Mouse (Mus musculus) neural tube, embryonic 13.5 days (tissue): Measurements from ENCODE around the gene Dnajc13. TPM values are rescaled to one million over a fixed set of nuclear protein-coding genes. Genes with fewer than 3 reads are reported as not detected.
A peak's percentile ranks its signal among the peaks of the same experiment; 100 is the strongest.

Experiments
- ATAC-seq: fragments of 200-750 bp; cut with Nextera tagmentation; 2 replicates; pipeline ENCODE4 v1.8.0; 2017; ENCODE audit warnings: low read depth, mild to moderate bottlenecking, moderate TSS enrichment, moderate library complexity
- H3K27ac ChIP-seq: fragments of 300-500 bp; sonication (generic); replicated peaks from 2 replicates; pipeline ENCODE4 v1.5.1; 2015; ENCODE audit warnings: moderate library complexity, mild to moderate bottlenecking, inconsistent platforms
- H3K27me3 ChIP-seq: fragments of 300-500 bp; sonication (generic); 2 replicates; pipeline ENCODE4 v1.6.1; 2015; ENCODE audit warnings: mild to moderate bottlenecking, inconsistent platforms
- H3K36me3 ChIP-seq: fragments of 300-500 bp; sonication (generic); 2 replicates; pipeline ENCODE4 v1.6.1; 2015; ENCODE audit warnings: mild to moderate bottlenecking, inconsistent platforms
- H3K4me1 ChIP-seq: fragments of 300-500 bp; sonication (generic); replicated peaks from 2 replicates; pipeline ENCODE4 v1.6.1; 2015; ENCODE audit warnings: inconsistent platforms
- H3K4me2 ChIP-seq: fragments of 300-500 bp; sonication (generic); 2 replicates; pipeline ENCODE4 v1.6.1; 2015; ENCODE audit warnings: inconsistent platforms, mild to moderate bottlenecking, moderate library complexity
- H3K4me3 ChIP-seq: fragments of 300-500 bp; sonication (generic); 2 replicates; pipeline ENCODE4 v1.5.1; 2015; ENCODE audit warnings: mild to moderate bottlenecking, inconsistent platforms
- H3K9ac ChIP-seq: fragments of 300-500 bp; sonication (generic); 2 replicates; pipeline ENCODE4 v1.6.1; 2015; ENCODE audit warnings: moderate library complexity, mild to moderate bottlenecking, inconsistent platforms
- H3K9me3 ChIP-seq: fragments of 300-500 bp; sonication (generic); 2 replicates; pipeline ENCODE4 v1.6.1; 2016; ENCODE audit warnings: inconsistent platforms
- WGBS: fragments of 180-500 bp; shearing (Covaris S2); methylation state at CpG from one replicate; pipeline ENCODE4 v1.1.7; 2015; 5-methylcytosine and 5-hydroxymethylcytosine counted together
- polyA plus RNA-seq: library from polyadenylated mRNA; unstranded; fragments of >200 nt; fragmentation: Nextera tagmentation; extraction: Ambion mirVana; gene quantifications from 2 replicates; pipeline ENCODE4 v1.2.1, GENCODE M21; 2015

The Dnajc13 gene
- polyA plus RNA-seq, 1 experiment from 2014 or later = 16.3 TPM

DNA sequence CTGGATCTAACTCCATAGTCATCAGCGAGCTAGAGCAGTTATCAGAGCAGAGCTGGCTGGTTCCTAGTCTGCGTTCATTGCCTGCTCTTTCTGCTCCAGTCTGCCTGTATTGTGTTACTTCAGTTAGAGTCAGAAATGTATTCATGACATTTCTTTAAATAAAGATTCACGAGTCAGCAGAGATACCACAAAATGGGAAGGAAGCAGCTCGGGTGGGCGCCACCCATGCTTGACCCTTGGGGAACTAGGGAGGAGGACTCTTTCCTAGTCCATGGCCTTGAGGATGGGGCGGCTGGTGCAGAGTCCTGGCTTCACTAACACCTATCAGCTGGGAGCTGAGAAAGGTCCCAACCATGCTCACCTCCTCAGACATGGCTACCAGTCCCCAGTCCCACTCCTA, 122.4 kb downstream of the Dnajc13 start:
- Histone ChIP-seq H3K9ac (no peak overlapping the region), H3K4me1 (no peaks in the 10 kb centered on the region), H3K36me3 (no peaks in the 10 kb centered on the region), H3K9me3 (no peaks in the 10 kb centered on the region), H3K27ac (no peak overlapping the region), H3K4me3 (no peak overlapping the region), H3K4me2 (no peak overlapping the region), H3K27me3 (no peaks in the 10 kb centered on the region)
- WGBS = 93% methylated on average over 6 of the region's 6 CpGs
- ATAC-seq = no peak

DNA sequence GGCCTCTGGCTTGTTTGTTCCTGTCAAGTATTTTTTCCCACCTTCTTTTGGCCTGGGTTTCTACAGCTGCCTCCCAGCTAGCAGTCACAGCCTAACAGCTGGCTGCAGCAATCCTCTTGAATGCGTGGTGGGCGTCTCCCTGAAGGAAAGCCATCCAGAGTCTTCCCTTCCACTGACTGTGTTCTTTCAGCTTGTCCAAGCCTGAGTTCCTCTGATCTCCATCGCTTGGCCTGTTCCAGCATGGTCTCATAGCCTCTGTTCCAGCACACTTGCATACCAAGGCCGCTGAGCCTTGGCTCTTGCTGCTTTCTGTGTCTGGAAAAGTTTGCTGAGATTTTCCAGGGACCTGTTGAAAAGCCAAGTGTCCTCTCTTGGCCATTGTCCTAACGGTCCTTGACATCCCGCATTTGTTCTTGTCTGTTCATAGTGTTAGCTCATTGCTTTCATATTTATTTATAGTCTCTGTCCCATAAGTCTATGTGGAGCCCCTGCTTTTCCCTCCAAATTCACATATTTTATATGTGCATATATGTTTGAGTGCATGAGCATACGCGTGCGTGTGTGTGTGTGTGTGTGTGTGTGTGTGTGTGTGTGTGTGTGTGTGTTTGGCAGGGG, 132.5 kb downstream of the Dnajc13 start:
- WGBS = 89% methylated on average over 9 of the region's 9 CpGs
- Histone ChIP-seq H3K9ac (no peak overlapping the region), H3K36me3 (no peaks in the 10 kb centered on the region), H3K9me3 (no peaks in the 10 kb centered on the region), H3K4me2 (no peak overlapping the region), H3K4me3 (no peak overlapping the region), H3K4me1 (peaks cover 10% of the 10 kb centered on the region), H3K27ac (no peak overlapping the region), H3K27me3 (no peaks in the 10 kb centered on the region)
- ATAC-seq = no peak

DNA sequence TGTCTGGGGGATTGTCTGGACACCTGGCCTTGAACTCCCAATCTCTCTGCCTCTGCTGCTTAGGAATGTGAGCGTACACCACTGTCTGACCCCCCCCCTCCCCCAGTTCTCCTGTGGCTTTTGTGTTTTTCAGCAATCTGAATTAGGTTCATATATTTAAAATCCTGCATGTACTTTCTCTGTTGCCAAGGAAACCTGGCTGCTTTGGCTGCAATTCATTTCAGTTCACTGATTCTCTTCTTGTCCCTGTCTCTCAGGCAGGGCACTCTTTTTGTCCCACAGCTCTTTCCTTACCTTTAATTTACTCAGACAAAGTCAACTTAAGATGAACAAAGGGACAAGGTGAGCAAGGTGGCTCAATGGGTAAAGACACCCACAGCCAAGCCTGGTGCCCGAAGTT, 134.6 kb downstream of the Dnajc13 start:
- peaks cover 27% of the 10 kb centered on the region for H3K4me1 ChIP-seq
- no peaks in the 10 kb centered on the region for H3K27me3 ChIP-seq
- no peaks in the 10 kb centered on the region for H3K36me3 ChIP-seq
- ATAC-seq = no peak
- no peak overlapping the region for H3K4me3 ChIP-seq
- no peak overlapping the region for H3K4me2 ChIP-seq
- no peaks in the 10 kb centered on the region for H3K9me3 ChIP-seq
- no peak overlapping the region for H3K9ac ChIP-seq
- 0 out of 2 replicates have a peak overlapping the region, but pooled peaks have one; percentile 38 for H3K27ac ChIP-seq
- 24% methylated on average over 2 of the region's 2 CpGs for WGBS

DNA sequence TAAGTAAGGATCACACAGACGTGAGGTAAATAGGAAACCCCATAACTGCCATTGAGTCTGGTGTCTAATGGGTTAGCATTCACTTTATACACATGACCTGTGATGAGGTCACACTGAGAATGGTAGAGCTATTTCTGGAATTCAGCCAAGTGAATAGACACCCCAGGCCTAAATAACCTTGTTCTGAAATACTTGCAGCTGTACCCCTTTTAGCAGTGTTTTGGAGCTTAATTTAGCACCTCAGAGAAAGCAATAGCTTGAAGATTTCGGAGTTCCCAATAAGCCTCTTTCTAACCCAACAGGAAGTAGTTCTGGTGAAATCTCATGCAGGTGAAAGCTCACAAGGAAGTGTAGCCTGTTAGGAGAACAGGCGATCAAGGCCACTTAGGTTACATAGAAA, 135.9 kb downstream of the Dnajc13 start, which contains the start of gene Ackr4:
TSS of gene Ackr4 (minus strand) at position 101 of the 400 bp plus-strand sequence.
- 65% methylated on average over 3 of the region's 3 CpGs for WGBS

DNA sequence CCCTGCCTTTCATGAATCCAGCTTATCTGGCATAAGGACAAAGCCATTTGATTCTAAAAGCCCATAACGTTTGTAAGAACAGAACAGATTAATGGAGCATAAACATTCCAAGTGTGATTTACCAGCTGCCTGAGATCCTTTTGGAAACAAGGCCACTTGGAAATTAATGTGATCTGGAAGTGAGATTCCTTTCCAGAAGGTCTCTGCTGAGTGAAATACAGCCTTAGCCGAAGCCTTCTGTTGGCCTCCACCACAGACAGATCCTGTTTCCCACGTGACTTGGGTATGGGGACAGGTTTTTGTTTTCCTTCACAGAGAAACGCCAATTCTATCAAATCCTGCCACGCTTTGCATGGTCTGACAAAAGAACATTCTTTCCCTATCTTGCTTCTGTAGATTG, 139.1 kb downstream of the Dnajc13 start:
- H3K9me3 ChIP-seq = no peaks in the 10 kb centered on the region
- no peak overlapping the region for H3K4me2 ChIP-seq
- WGBS = 20% methylated on average over 5 of the region's 5 CpGs
- H3K36me3 ChIP-seq = no peaks in the 10 kb centered on the region
- peak overlapping the region; percentile 76 for H3K27ac ChIP-seq
- no peaks in the 10 kb centered on the region for H3K27me3 ChIP-seq
- no peak overlapping the region for H3K9ac ChIP-seq
- H3K4me1 ChIP-seq = peaks cover 36% of the 10 kb centered on the region
- ATAC-seq = peak; percentile 16; the same call in 1 of the 2 replicates
- no peak overlapping the region for H3K4me3 ChIP-seq

More for the DNA sequence above, 135.9 kb downstream of the Dnajc13 start, which contains the start of gene Ackr4:
- Histone ChIP-seq H3K4me1 (peaks cover 31% of the 10 kb centered on the region), H3K36me3 (no peaks in the 10 kb centered on the region), H3K4me3 (no peak within 1 kb of the TSS), H3K9ac (no peak within 1 kb of the TSS), H3K27ac (no peak within 1 kb of the TSS), H3K4me2 (no peak within 1 kb of the TSS), H3K27me3 (no peaks in the 10 kb centered on the region), H3K9me3 (no peaks in the 10 kb centered on the region)
- no peak for ATAC-seq

DNA sequence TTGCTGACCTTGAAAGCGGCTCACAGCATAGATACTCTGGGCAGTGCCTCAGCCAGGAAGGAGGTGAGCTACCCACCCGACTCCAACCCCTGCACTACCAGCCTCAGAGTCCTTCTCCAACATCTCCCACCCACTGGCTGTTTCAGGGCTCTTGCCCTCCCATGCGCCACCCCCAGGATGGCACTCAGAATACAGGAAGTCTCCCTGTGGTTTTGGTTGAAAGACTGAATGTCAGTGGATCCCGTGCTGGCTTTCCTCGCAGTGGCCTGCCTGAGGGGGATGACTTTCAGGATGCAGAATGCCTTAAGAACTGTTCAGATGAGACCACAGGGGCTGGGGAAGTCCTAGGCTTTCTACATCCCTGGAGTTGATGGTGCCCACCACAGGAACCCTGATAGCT, 139.6 kb downstream of the Dnajc13 start:
- no peak overlapping the region for H3K4me2 ChIP-seq
- no peaks in the 10 kb centered on the region for H3K36me3 ChIP-seq
- H3K4me3 ChIP-seq = no peak overlapping the region
- H3K4me1 ChIP-seq = peaks cover 31% of the 10 kb centered on the region
- 58% methylated on average over 5 of the region's 5 CpGs for WGBS
- no peak overlapping the region for H3K9ac ChIP-seq
- peak; percentile 33; the same call in 1 of the 2 replicates for ATAC-seq
- no peaks in the 10 kb centered on the region for H3K27me3 ChIP-seq
- H3K9me3 ChIP-seq = no peaks in the 10 kb centered on the region
- H3K27ac ChIP-seq = peak overlapping the region; percentile 76

DNA sequence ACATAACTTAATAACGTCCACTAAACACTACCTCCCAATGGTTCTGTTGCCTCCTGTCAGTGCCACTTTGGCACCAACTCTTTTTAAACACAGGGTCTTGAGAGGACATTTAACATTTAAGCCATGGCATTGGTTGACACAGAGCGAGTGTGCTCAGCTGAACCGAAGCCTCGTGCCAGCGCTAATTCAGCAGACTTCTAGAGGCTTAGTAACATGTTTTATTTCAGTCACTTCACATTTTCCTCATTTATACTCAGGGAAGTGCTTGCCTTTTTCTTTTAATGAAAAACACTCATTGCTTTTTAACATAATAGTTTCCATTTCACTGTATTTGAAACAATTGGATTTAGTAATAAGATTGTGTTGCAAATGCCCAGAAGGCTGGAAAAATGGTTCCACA, 153.6 kb downstream of the Dnajc13 start:
- no peak for ATAC-seq
- H3K36me3 ChIP-seq = no peaks in the 10 kb centered on the region
- no peaks in the 10 kb centered on the region for H3K4me1 ChIP-seq
- no peak overlapping the region for H3K27ac ChIP-seq
- 0 out of 2 replicates have a peak, but pooled peaks cover 5% of the 10 kb centered on the region for H3K9me3 ChIP-seq
- WGBS = 89% methylated on average over 5 of the region's 5 CpGs
- H3K4me2 ChIP-seq = no peak overlapping the region
- no peak overlapping the region for H3K4me3 ChIP-seq
- H3K9ac ChIP-seq = no peak overlapping the region
- no peaks in the 10 kb centered on the region for H3K27me3 ChIP-seq

DNA sequence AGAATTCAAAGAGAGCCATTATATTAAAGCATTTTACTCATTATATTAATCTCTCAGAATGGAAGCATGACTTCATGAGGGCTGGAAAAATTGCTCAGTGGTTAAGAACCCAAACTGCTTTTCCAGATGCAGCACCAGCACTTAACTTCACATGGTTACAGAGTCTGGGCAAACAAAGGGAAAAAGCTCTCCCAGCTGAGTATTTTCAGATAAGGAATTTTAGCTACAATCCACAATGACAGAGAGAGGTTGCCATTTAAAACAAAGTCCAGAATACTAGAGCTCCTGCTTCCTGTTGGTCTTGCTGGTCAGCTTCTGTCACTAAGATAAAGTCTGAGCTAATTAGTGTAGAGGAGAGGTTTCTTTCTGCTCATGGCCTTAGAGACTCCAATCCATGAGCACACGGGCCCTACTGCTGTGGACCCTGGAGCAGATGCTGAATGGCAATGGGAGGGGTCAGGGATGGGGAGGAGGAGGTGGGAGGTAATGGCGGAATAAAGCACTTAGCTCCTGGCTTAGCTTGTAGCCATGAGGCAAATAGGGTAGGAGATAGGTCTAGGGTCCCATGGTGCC, 154.1 kb downstream of the Dnajc13 start:
- Histone ChIP-seq H3K27ac (no peak overlapping the region), H3K9ac (no peak overlapping the region), H3K4me3 (no peak overlapping the region), H3K4me2 (no peak overlapping the region), H3K9me3 (0 out of 2 replicates have a peak, but pooled peaks cover 5% of the 10 kb centered on the region), H3K27me3 (no peaks in the 10 kb centered on the region), H3K36me3 (no peaks in the 10 kb centered on the region), H3K4me1 (no peaks in the 10 kb centered on the region)
- ATAC-seq = no peak
- WGBS = 89% methylated on average over 2 of the region's 2 CpGs

DNA sequence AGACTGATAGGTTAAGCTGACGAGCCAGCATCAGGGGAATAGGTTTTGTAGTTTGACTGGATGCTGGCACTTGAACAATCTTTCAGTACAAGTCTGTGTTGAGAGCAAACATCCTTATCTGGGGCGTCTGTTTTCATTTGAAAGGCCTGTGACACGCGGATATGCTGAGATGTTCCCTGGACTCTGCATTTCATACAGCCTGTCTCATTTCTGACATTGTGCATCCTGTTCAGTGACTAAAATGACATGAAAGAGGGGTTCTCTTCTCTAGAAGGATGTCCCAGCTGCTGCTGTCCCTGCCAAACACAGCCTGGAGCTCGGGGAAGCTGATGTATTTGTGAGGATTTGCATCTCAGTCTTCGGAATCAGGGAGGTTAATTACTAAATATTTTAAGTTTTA, 155.2 kb downstream of the Dnajc13 start:
- no peak overlapping the region for H3K27ac ChIP-seq
- 84% methylated on average over 6 of the region's 6 CpGs for WGBS
- no peaks in the 10 kb centered on the region for H3K4me1 ChIP-seq
- no peak for ATAC-seq
- H3K4me2 ChIP-seq = no peak overlapping the region
- no peak overlapping the region for H3K4me3 ChIP-seq
- H3K36me3 ChIP-seq = no peaks in the 10 kb centered on the region
- no peak overlapping the region for H3K9ac ChIP-seq
- H3K9me3 ChIP-seq = 0 out of 2 replicates have a peak, but pooled peaks cover 5% of the 10 kb centered on the region
- H3K27me3 ChIP-seq = no peaks in the 10 kb centered on the region

DNA sequence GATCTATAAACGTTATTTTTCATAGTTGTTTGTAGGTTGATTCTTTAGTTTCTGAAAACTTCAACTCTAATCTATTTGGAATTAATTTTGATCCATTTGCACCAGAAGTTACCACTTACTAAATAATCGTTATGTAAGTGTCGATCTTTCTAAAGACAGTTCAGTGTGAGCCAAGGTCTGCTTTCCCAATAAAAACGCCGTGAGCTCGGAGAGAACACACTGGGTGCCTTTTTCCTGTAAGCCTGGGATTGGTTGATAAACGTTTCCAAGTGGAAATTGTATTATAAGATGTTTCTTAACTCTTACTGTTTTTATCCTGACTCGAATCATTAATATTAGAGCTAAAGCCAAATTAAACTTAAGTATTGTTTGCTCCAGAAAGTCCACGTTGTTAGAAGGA, 155.8 kb downstream of the Dnajc13 start:
- 83% methylated on average over 9 of the region's 9 CpGs for WGBS
- H3K27me3 ChIP-seq = no peaks in the 10 kb centered on the region
- no peak overlapping the region for H3K4me2 ChIP-seq
- H3K4me1 ChIP-seq = no peaks in the 10 kb centered on the region
- H3K27ac ChIP-seq = no peak overlapping the region
- ATAC-seq = no peak
- no peak overlapping the region for H3K9ac ChIP-seq
- no peak overlapping the region for H3K4me3 ChIP-seq
- H3K9me3 ChIP-seq = 0 out of 2 replicates have a peak, but pooled peaks cover 5% of the 10 kb centered on the region
- H3K36me3 ChIP-seq = no peaks in the 10 kb centered on the region

DNA sequence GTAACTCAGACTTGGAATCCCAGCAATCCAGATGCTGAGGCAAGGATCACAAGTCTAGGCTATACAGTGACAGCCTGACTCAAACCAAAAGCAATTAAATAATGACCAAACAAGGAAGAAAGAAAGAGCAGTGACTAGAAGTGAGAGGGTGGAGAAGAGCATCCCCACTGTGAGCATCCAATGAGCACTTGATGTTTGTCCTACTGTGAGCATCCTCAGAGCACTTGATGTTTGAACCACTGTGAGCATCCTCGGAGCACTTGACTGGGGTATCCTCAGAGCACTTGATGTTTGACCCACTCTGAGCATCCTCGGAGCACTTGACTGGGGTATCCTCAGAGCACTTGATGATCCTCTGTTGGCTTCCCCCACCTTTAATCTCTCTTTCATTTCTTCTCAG, 157.7 kb downstream of the Dnajc13 start:
- Histone ChIP-seq H3K9ac (no peak overlapping the region), H3K4me3 (no peak overlapping the region), H3K4me1 (no peaks in the 10 kb centered on the region), H3K36me3 (no peaks in the 10 kb centered on the region), H3K4me2 (no peak overlapping the region), H3K9me3 (no peaks in the 10 kb centered on the region), H3K27ac (no peak overlapping the region), H3K27me3 (no peaks in the 10 kb centered on the region)
- 89% methylated on average over 2 of the region's 2 CpGs for WGBS
- ATAC-seq = no peak

DNA sequence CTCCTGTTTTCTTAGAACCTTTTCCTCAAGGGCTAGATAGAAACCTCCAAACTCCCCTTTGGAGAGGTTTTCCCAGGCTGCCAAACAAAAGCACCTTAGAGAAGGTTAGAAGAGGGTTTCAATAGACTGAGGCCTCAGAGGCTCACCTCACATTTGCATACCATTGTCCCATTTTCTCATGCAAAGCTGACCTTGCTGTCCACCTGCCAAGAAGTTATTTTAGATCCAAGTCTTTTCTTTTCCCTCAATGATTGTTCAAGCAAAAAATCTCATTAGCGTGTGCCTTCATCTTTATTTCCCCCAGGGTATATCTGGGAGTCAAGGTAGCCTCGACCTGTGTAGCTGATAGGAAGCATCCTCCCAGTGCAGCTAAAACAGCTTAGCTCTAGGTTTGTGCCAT, 159.8 kb downstream of the Dnajc13 start:
- Histone ChIP-seq H3K9ac (no peak overlapping the region), H3K36me3 (no peaks in the 10 kb centered on the region), H3K9me3 (no peaks in the 10 kb centered on the region), H3K4me2 (no peak overlapping the region), H3K27ac (no peak overlapping the region), H3K4me1 (no peaks in the 10 kb centered on the region), H3K4me3 (no peak overlapping the region), H3K27me3 (no peaks in the 10 kb centered on the region)
- WGBS = 40% methylated on average over 2 of the region's 2 CpGs
- ATAC-seq = no peak

DNA sequence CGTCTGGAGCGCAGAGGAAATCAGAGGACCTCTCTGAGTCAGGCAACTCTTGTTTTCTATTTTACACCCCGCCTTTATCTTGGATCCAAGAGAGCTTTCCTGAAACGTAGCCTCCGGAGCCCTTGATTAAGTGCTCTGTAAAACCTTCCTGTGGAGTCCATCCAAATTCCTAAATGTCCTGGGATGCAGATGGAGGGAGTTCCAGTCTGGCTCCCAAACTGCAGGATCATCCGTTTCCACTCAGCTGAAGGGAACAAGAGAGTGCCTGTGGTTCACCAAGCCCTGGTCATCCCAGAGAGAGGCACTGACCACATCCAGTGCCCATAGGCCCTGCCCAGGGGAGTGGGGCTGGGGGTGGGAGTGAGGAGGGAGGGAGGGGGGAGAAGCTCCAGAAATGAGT, 160.4 kb downstream of the Dnajc13 start:
- Histone ChIP-seq H3K36me3 (no peaks in the 10 kb centered on the region), H3K27ac (no peak overlapping the region), H3K4me2 (no peak overlapping the region), H3K9me3 (no peaks in the 10 kb centered on the region), H3K4me1 (no peaks in the 10 kb centered on the region), H3K9ac (no peak overlapping the region), H3K27me3 (no peaks in the 10 kb centered on the region), H3K4me3 (no peak overlapping the region)
- WGBS = 35% methylated on average over 6 of the region's 6 CpGs
- no peak for ATAC-seq
